Mouse (Mus musculus) hindbrain, postnatal 0 days (tissue): ENCODE data around the gene Grik4. TPM values are rescaled to one million over a fixed set of nuclear protein-coding genes. Genes with fewer than 3 reads are reported as not detected.

Experiments
- ATAC-seq: fragments of 200-750 bp; cut with Nextera tagmentation; 2 replicates; pipeline ENCODE4 v1.8.0; 2017; ENCODE audit warnings: mild to moderate bottlenecking, moderate TSS enrichment, moderate library complexity
- DNase-seq: peaks from one replicate; pipeline ENCODE4 v3.0.0-alpha.2; 2015; ENCODE audit warnings: low spot score
- H3K27ac ChIP-seq: fragments of 300-500 bp; sonication (generic); 2 replicates; pipeline ENCODE4 v1.5.1; 2014; ENCODE audit warnings: mild to moderate bottlenecking
- H3K27me3 ChIP-seq: fragments of 300-500 bp; sonication (generic); 2 replicates; pipeline ENCODE4 v1.6.1; 2014; ENCODE audit warnings: low read length, mixed read lengths; ENCODE audit not compliant: insufficient read depth
- H3K36me3 ChIP-seq: fragments of 300-500 bp; sonication (generic); 2 replicates; pipeline ENCODE4 v1.6.1; 2014; ENCODE audit warnings: low read length, mixed read lengths; ENCODE audit not compliant: insufficient read depth
- H3K4me1 ChIP-seq: fragments of 300-500 bp; sonication (generic); 2 replicates; pipeline ENCODE4 v1.6.1; 2014; ENCODE audit warnings: antibody characterized with exemption, low read length, mixed read lengths; ENCODE audit not compliant: insufficient read depth
- H3K4me2 ChIP-seq: fragments of 300-500 bp; sonication (generic); 2 replicates; pipeline ENCODE4 v1.6.1; 2014; ENCODE audit warnings: low read depth, mild to moderate bottlenecking, low read length, moderate library complexity, mixed read lengths
- H3K4me3 ChIP-seq: fragments of 300-500 bp; sonication (generic); 2 replicates; pipeline ENCODE4 v1.5.1; 2014; ENCODE audit warnings: low read length
- H3K9ac ChIP-seq: fragments of 300-500 bp; sonication (generic); replicated peaks from 2 replicates; pipeline ENCODE4 v1.6.1; 2014; ENCODE audit warnings: mild to moderate bottlenecking, low read length, moderate library complexity, mixed read lengths
- H3K9me3 ChIP-seq: fragments of 300-500 bp; sonication (generic); 2 replicates; pipeline ENCODE4 v1.6.1; 2016; ENCODE audit warnings: low read length, mixed read lengths
- CTCF ChIP-seq: IDR thresholded peaks from 2 replicates; pipeline ENCODE4 v1.5.1; 2016; ENCODE audit warnings: antibody characterized with exemption, control low read depth, low read depth
- WGBS: fragments of 180-500 bp; shearing (Covaris S2); extraction: QIAGEN DNeasy Blood & Tissue Kit; methylation state at CpG from one replicate; pipeline ENCODE4 v1.1.7; 2014; 5-methylcytosine and 5-hydroxymethylcytosine counted together
- polyA plus RNA-seq: library from polyadenylated mRNA; unstranded; fragments of >200 nt; fragmentation: Nextera tagmentation; extraction: Ambion mirVana; gene quantifications from 2 replicates; pipeline ENCODE4 v1.2.1, GENCODE M21; 2015
- total RNA-seq: library from RNA; depleted of rRNA; stranded (reverse); fragments of >200 nt; gene quantifications from 2 replicates; pipeline ENCODE4 v1.2.3, GENCODE M21; 2014

Gene Grik4
- total and polyA plus RNA-seq, 2 experiments from 2014 or later, result 9.4 to 18.2 TPM

DNA sequence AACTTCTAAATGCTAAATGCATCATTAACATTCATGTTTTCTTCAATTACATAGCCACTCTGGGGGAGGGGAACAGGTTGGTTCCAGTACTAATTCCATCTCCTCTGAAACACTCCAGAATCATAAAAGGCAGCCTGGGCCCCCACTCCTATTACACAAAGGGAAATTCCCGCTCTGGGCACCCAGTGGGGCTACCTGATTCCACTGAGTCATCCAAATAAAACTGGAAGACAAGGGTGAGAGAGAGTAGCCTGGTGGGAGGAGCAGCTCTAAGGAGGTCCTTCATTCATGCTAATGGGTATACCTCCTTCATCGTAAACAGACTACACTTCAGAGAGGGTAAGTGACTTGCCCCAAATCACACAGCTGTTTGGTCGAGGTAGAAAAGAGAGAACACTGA is 85.7 kb downstream of the Grik4 start:
- no peak for ATAC-seq

GRCm38 (mm10) chr9:42857756-42858155 is 86.5 kb downstream of the Grik4 start:
- Histone ChIP-seq H3K9ac (no peak overlapping the region), H3K4me1 (no peaks in the 10 kb centered on the region), H3K36me3 (no peaks in the 10 kb centered on the region), H3K9me3 (no peaks in the 10 kb centered on the region), H3K27ac (no peak overlapping the region), H3K27me3 (no peaks in the 10 kb centered on the region), H3K4me2 (no peak overlapping the region), H3K4me3 (no peak overlapping the region)
- TF ChIP-seq CTCF, result no peak
- 85% methylated on average over 3 of the region's 3 CpGs for WGBS
- DNase-seq, result no peak
- no peak for ATAC-seq

More for the DNA sequence above, 85.7 kb downstream of the Grik4 start:
- TF ChIP-seq CTCF, result no peak
- H3K9me3 ChIP-seq, result no peaks in the 10 kb centered on the region
- no peak overlapping the region for H3K4me3 ChIP-seq
- no peaks in the 10 kb centered on the region for H3K36me3 ChIP-seq
- no peak for DNase-seq
- H3K4me2 ChIP-seq, result no peak overlapping the region
- 0 out of 2 replicates have a peak, but pooled peaks cover 5% of the 10 kb centered on the region for H3K4me1 ChIP-seq
- 62% methylated on average over 3 of the region's 3 CpGs for WGBS
- no peak overlapping the region for H3K27ac ChIP-seq
- H3K9ac ChIP-seq, result no peak overlapping the region
- no peaks in the 10 kb centered on the region for H3K27me3 ChIP-seq

- H3K4me3 ChIP-seq, result no peak overlapping the region
Observed at GRCm38 (mm10) chr9:42853077-42853476, 91.2 kb downstream of the Grik4 start.

DNA sequence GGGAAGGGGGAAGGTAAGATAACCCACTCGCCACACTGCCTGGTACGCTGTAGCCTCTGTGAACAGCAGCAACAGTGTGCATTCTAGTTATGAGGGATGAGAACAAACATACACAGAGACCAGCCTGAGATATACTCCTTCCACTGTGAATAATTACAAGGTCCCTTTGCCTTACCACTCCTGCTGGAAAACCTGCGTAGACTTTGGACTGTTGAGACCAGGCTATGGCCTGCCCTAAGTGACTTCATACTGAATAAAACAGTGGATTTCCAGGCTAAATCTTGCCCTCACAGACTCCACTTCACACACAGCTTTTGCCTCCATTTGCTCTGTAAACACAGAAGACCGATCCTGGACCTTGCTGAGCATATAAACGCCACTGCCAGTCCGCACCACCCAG is 94.2 kb downstream of the Grik4 start:
- no peaks in the 10 kb centered on the region for H3K9me3 ChIP-seq
- no peak overlapping the region for H3K27ac ChIP-seq
- no peaks in the 10 kb centered on the region for H3K4me1 ChIP-seq
- 89% methylated on average over 6 of the region's 6 CpGs for WGBS
- DNase-seq, result no peak
- no peak for ATAC-seq
- H3K4me3 ChIP-seq, result no peak overlapping the region
- TF ChIP-seq CTCF, result no peak
- no peaks in the 10 kb centered on the region for H3K27me3 ChIP-seq
- no peak overlapping the region for H3K4me2 ChIP-seq
- no peak overlapping the region for H3K9ac ChIP-seq
- no peaks in the 10 kb centered on the region for H3K36me3 ChIP-seq

More at GRCm38 (mm10) chr9:42853077-42853476, 91.2 kb downstream of the Grik4 start:
- DNase-seq, result no peak
- Histone ChIP-seq H3K27me3 (no peaks in the 10 kb centered on the region), H3K9me3 (no peaks in the 10 kb centered on the region), H3K4me1 (no peaks in the 10 kb centered on the region), H3K27ac (no peak overlapping the region), H3K4me2 (no peak overlapping the region), H3K36me3 (no peaks in the 10 kb centered on the region), H3K9ac (no peak overlapping the region)
- 89% methylated on average over 3 of the region's 3 CpGs for WGBS
- TF ChIP-seq CTCF, result no peak
- ATAC-seq, result no peak

- DNase-seq (no peak), ATAC-seq (no peak)
- no peak for TF ChIP-seq CTCF
- Histone ChIP-seq H3K27me3 (no peaks in the 10 kb centered on the region), H3K36me3 (no peaks in the 10 kb centered on the region), H3K4me1 (peaks cover 5% of the 10 kb centered on the region), H3K4me3 (no peak overlapping the region), H3K4me2 (no peak overlapping the region), H3K9me3 (no peaks in the 10 kb centered on the region), H3K27ac (no peak overlapping the region), H3K9ac (no peak overlapping the region)
- WGBS, result 37% methylated on average over 8 of the region's 9 CpGs
Observed at GRCm38 (mm10) chr9:42848061-42848460, 96.2 kb downstream of the Grik4 start.

GRCm38 (mm10) chr9:42846676-42847425 is 97.4 kb downstream of the Grik4 start:
- Histone ChIP-seq H3K4me1 (peaks cover 5% of the 10 kb centered on the region), H3K4me2 (no peak overlapping the region), H3K4me3 (no peak overlapping the region), H3K36me3 (no peaks in the 10 kb centered on the region), H3K9ac (no peak overlapping the region), H3K27ac (no peak overlapping the region), H3K27me3 (no peaks in the 10 kb centered on the region), H3K9me3 (no peaks in the 10 kb centered on the region)
- TF ChIP-seq CTCF, result no peak
- DNase-seq (no peak), ATAC-seq (no peak)
- WGBS, result 76% methylated on average over 10 of the region's 10 CpGs

- ATAC-seq (no peak), DNase-seq (no peak)
- H3K36me3 ChIP-seq, result no peaks in the 10 kb centered on the region
- TF ChIP-seq CTCF, result no peak
- no peaks in the 10 kb centered on the region for H3K27me3 ChIP-seq
- no peak overlapping the region for H3K4me2 ChIP-seq
- H3K4me1 ChIP-seq, result peaks cover 5% of the 10 kb centered on the region
- H3K9me3 ChIP-seq, result no peaks in the 10 kb centered on the region
- 73% methylated on average over 4 of the region's 4 CpGs for WGBS
- no peak overlapping the region for H3K4me3 ChIP-seq
- H3K9ac ChIP-seq, result no peak overlapping the region
- H3K27ac ChIP-seq, result no peak overlapping the region
Observed at GRCm38 (mm10) chr9:42846139-42846538, 98.2 kb downstream of the Grik4 start.
